Mouse (Mus musculus): ENCODE results near the gene Slc9a6.

Slc9a6 gene

DNA sequence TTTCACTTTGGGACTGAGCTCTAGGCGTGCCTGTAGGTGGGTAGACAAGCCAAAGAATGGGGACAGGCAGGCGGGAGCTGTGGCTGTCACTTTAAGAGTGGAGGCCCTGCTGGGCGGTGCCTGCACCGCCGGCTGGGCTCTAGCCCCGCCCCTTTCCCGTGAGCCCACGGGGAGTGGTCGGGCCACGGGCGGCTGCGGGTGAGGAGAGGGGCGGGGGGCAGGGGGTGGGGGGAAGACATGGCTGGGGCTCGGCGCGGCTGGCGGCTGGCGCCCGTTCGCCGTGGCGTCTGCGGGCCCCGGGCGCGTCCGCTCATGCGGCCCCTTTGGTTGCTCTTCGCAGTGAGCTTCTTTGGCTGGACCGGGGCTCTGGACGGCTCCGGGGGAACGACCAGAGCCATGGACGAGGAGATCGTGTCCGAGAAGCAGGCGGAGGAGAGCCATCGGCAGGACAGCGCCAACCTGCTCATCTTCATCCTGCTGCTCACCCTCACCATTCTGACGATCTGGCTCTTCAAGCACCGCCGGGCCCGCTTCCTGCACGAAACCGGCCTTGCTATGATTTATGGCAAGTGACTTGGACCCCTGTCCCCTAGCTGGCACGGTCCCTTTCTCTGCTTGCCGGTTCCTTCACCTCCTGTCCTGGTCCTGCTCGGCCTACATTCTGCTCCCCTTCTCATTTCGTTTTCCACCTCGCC lies at the start of gene Slc9a6:
Gene Slc9a6 (plus strand): TSS at position 135 of the 695 bp plus-strand sequence.
- peak in 1 of 2 experiments; percentile 37 for DNase-seq (ENCODE audit: low spot score in 2 of 2)

DNA sequence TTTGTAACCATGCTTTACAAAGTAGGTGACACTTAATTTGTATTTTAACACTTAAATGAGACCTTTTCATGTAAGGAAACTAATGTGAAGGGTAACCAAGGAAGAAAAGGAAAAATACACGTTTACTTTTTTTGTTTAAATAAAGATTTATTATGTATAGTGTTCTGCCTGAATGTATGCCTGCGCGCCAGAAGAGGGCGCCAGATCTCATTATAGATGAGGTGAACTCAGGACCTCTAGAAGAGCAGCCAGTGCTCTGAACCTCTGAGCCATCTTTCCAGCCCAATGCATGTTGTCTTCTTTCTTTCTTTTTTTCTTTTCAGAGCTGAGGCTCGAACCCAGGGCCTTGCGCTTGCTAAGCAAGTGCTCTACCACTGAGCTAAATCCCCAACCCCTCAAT lies 37.1 kb upstream of the Slc9a6 start:
- DNase-seq (ENCODE audit: low spot score in 2 of 2) = no peak

DNA sequence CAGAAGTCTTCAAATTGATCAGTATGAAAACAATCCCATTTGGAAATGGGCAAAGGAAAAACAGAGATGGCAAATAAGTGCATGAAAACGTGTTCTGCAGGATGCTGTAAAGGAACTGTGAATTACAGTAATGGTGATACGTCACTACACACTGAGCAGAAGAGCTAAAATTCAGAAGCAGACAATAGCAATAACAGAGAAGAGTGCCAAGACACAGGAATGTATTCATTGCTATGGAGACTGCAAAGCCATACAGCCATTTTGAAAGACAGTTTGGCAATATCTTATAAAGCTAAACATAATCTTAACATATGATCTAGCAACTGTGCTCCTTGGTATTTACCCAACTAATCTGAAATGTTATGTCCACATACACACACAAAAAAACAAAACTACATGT lies 31.4 kb upstream of the Slc9a6 start:
- DNase-seq (ENCODE audit: low spot score in 2 of 2) = no peak

DNA sequence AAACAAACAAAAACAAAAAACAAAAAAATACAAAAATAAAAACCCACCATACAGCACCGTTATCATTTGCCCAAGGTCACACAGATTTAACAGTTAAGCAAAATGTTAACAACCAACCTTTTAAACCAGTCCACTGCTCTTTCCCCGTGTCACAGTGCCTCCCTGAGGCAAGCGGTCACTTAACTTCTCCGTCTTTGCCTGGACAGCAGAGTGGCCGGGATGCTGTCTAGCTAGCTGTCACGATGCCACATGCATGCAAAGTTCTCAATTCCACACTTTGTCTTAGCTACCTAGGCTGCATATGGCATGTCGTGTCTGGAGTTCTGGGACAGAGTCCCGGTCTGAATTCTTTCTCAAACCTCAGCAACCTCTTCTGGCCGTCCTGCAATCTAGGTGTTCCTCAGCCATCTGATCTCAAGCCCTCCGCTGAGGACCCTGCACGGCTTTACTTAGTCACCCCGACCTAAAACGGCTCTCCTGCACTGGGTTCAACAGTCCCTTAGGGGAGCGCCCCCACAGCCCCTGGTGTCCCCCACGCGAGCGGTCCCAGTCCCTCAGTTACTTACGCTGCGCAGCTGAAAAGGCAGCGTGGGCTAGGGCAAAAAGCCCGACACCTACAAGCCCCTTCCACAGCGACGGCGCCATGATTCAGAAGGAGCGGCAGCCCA lies 12.2 kb upstream of the Slc9a6 start:
- DNase-seq (ENCODE audit: low spot score in 2 of 2) = no peak

DNA sequence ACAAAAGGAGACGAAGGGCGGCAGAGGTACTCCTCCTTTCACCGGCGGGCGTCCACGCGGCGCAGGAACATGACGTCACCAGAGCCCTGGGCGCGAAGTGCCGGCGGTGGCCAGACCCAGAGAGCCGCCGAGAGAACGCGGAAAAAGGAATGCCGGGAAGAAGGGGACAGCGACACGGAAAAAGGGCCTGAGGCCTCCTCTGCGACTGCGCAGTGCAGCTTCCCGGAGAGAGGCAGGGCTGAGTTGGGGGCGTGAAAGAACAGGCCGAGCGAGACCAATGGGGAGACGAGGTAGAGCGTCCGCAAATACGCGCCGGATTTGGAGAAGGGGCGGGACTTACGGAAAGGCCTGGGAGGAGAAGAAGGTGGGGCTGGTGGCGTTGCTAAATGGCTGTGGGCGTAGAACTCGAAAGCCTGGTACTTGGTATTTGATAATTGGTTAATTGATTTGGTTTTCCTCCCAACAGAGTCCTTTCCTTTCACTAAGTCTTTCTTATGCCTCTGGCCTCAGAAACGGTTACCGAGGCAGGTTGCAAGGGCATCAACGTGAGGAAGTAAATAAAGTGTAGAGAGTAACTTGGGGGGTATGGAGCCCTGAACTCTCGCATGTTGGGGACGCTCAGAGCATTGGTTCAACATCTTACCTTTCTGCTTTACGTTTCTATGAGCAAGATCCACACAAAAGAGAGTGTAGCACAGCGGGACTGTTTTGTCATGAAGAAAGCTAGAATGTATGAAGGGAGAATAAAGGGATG lies 11.5 kb upstream of the Slc9a6 start, which contains the start of gene Mmgt1:
Gene Mmgt1 (minus strand): TSS at position 183 of the 754 bp plus-strand sequence.
- peak; percentile 90 to 94 for DNase-seq (ENCODE audit: low spot score in 2 of 2)

DNA sequence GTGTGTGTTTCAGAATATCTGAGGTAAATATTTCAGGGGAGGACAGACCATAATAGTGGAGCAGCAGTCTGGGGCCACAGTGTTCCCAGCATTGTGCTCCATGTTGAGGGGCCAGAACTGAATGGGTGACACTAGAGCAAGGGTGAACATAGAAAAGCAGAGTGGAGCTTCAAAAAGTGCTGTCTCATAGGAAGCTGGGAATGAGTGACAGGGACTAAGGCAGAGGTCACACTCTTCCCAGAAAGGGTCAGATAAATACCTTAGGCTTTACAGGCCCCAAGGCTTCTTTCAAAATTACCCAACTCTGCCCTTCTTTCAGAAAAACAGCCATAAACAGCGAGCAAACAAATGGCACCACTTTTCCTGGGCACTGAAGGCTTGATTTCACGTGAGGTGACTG lies 3.0 kb upstream of the Slc9a6 start:
- no peak for DNase-seq (ENCODE audit: low spot score in 2 of 2)

DNA sequence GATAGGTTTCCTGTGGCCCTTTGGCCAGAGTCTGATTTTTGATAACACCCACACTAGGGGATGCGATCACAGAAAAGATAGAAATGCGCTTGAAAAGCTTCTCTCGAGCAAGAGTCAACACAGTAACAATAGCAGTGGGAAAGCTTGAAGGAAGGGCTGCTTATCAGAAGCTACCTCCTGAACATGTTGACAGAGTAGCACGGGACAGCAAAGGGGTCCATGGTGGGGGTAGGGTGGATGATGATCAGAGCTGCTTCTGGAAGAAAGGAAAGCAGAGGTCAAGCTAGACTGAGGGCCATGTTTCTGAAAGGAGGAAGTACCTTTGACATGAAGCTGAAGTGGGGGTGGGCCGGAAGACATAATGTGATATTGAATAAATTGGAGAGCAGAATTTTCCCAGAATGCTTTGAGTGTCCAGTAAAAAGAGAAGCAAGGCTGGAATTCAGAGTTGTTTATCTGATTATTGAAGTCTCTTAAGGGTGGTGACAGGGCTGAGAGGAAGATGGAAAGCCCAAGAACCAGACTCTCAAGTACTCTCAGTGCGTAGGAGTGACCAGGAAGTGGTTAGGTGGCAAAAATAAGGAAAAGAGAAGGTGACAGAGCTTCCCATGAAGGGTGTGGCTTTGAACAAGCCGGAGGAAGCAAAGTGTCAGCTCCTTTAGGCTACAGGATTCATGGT lies 2.4 kb upstream of the Slc9a6 start:
- no peak for DNase-seq (ENCODE audit: low spot score in 2 of 2)

DNA sequence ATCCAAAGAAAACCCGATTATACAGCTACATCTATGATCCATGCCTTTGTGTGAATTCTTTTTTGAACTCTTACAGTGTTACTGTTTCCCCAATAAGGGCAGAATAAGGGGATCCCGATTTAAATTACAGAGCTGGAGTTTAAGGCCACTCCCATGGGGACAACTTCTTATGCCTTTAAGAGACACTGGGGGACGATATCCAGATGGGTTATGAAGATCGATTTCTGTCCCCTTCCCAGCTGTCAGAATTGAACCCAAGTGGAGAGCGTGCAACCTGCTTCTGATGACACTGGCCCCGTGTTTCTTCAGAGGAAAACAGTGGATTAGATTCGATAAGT lies 303 bp upstream of the Slc9a6 start:
- no peak for DNase-seq (ENCODE audit: low spot score in 2 of 2)

DNA sequence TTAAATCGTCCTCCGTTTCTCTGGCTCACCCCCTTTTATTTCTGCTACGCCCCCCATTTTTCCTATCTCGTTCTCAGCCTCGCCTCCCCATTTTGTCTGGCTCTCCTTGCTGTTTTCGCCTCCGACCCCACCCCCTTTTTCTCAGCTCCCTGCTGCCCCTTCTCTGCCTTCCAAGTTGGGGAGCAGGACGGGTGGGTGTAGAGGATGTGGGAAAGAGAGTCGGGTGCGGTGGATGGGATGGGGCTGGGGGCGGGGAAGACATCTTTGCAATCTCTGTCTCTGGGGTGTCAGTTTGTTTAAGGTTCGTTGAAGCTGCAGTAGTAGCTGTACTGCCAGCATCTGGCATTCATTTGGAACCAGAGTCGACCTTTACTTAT lies 749 bp downstream of the Slc9a6 start:
- DNase-seq (ENCODE audit: low spot score in 2 of 2) = no peak

DNA sequence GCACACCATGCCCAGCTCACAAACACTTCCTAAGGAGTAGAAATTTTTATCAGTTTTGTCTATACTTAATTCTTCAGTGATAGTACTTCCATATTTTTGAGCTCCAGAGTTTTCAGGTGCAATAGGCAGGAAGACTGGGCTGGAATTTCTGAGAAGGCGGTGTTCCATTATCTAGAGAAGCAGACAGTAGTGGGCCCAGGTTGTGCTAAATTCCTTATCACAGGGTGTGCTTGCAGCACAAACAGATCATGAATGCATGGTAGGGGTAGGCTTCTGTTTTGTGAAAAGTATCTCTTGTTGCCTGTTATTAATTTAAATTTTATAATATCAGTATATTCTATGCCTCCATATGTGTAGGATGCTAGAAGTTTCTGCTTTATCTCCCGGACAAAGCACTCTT lies 5.7 kb downstream of the Slc9a6 start:
- no peak for DNase-seq (ENCODE audit: low spot score in 2 of 2)

DNA sequence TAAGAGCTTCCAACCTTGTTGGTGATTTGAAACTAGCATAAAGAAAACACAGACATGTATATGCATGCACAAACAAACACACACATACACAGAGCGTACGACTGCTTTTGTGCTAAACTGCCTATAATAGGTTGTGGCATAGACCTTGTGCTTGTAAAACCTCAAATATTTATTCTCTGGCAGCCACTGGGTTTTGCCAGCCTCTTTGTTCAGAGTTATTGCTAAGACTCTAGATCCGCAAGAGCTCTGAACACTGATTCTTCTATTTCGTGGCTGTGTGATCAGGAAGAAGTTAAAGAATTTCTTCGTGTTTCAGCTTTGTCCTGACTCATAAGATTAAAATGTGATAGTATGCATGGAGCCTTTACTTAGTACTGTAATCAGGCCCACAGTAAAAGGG lies 26.6 kb downstream of the Slc9a6 start:
- DNase-seq (ENCODE audit: low spot score in 2 of 2) = no peak

DNA sequence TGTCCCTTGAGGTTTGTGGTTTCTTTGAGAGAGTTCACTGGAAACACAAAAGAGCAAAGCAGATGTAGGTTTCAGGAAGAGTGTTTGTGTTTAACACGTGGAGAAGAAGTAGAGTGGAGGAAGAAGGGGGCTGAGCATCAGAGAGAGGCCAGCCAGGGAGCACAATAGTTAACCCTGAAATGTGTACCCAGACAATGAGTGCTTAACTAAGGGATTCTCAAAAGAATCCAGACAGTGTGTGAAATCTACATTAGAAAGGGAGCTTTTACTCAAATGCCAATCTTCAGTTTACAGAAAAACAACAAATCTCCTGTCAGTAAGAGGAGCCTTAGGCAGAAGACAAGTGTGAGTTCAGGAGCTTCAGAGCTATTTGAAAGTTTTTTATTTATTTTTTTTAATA lies 30.5 kb downstream of the Slc9a6 start:
- no peak for DNase-seq (ENCODE audit: low spot score in 2 of 2)

DNA sequence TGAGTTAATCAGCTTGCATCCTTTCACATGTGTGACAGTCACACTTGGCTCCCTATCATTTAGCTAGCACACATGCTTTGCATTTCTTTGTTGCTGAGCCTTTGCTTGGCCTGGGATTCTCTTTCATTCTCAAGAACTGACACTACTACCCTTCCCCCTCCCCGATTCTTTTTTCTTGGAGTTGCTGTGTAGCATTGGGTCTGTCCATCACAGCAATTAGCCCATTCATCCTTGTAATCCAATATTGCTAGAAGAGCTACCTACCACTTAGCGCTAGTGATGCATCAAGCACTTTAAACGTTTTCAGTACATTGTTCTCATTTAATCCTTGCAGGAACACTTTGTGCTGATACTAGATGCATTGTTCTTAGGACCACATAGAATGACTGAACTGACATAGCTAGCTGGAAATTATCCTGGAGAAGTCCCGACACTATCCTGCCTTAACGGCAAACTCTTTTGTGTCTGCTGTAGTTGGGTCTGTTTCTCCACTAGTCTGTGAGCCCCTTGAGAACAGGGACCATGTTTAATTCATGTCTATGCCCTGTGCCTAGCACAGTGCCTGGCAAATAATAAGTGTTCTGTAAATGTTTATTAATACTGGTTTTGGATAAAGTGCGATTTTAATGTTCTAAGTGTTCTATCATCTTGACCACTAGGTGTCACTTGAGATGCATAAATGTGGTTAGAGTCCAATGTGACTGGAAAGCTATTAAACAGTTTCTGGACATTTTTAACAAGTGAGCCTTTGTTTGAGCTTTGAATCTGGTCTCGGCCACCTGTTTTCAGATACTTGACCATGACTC lies 40.2 kb downstream of the Slc9a6 start:
- DNase-seq (ENCODE audit: low spot score in 2 of 2) = no peak

DNA sequence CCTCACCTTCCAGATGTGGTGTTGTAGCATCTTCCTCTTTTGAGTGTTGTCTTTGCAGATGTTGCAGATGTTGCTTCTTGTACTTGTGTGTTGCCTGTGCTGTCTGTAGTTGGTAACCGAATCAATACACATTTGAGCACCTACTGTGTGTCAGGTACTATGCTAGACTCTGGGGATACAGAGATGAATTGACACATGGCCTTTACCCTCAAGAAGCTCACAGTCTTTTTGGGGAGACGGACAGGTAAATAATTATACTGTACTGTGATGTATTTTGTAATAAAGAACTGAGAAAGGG lies 40.7 kb downstream of the Slc9a6 start:
- DNase-seq (ENCODE audit: low spot score in 2 of 2) = no peak

DNA sequence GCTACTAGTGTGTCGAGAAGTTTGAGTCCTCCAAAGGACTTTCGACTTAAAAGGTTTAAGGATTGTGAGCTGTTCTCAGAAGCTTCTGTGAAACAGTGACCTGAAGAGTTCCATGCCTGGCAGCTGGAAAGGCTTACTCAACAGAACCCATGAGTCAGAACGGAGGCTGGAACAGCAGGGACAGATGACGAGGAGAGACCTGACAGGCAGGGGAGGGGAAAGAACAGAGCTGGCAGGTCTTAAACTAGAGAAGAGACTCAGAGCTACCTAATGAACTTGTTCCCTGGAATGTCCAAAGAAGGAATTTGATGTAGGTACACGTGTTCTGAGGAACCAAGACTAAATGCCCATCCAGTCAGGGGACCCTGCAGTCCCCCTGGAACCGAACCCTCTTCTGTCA lies 41.3 kb downstream of the Slc9a6 start:
- no peak for DNase-seq (ENCODE audit: low spot score in 2 of 2)

DNA sequence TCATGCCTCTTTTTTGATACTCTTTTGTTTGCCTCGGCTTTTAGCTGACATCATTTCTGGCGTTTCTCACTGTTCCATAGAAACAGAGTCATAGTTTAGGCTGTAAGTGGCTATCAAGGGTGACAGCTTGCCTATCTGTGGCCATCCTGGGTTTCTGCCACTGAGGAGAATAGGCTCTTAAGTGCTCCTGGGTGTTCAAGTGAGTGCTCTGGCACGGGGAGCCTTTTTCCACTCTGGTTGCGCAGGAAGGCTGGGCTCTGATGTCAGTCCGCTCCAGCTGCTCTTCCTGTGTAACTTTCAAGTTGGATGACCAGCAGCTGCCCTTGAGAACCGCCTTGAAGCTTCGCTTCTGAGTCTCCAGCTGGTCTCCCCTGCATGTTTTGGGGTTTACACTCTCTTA lies 42.2 kb downstream of the Slc9a6 start:
- DNase-seq (ENCODE audit: low spot score in 2 of 2) = no peak

DNA sequence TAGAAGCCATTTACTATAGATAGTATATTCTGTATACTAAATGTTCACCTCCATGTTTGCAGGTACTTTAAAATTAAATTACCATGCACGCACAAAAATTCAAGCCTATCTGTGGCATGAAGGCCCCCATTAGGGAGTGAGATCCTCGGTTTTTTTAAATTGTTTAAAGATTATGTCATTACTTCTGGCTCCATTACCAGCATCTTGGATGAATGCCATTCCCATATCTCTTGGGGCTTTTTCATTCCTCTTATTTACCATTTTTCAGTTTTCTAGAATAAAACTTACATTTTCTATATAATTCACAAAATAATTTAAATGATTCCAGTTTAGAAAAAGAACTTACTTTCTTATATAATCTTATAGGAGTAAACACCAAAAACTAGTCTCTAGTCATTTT lies 46.1 kb downstream of the Slc9a6 start:
- DNase-seq (ENCODE audit: low spot score in 2 of 2) = no peak

DNA sequence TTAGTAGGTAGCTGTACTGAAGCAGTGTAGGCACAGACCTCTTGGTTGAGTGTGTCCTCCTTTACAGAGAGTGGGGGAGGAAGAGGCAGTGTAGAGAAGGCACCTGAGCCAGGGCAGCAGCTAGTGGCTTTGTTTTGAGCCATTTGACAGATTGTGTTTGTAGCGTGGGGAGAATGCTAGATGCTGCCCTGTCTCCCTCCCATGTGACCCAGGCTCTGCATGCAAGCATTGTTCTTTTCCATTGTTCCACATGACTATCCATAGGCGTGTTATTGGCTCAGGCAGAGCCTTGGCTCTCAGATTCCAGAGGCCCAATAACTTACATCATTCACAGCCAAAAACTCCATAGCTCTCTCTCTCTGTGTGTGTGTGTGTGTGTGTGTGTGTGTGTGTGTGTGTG lies 49.7 kb downstream of the Slc9a6 start:
- DNase-seq (ENCODE audit: low spot score in 2 of 2) = no peak

DNA sequence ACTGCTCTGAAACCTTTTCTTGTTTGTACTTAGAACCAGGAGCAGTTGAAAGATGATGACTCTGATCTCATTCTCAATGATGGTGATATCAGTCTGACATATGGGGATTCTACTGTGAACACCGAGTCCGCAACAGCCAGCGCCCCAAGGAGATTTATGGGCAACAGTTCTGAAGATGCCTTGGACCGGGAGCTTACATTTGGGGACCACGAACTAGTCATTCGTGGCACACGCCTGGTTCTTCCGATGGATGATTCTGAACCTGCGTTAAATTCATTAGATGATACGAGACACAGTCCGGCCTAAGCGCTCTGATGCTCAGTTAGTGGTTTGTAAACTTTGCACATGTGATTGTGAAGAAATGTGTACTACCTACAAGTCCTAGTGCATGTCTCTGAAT lies 51.6 kb downstream of the Slc9a6 start:
- DNase-seq (ENCODE audit: low spot score in 2 of 2) = no peak

DNA sequence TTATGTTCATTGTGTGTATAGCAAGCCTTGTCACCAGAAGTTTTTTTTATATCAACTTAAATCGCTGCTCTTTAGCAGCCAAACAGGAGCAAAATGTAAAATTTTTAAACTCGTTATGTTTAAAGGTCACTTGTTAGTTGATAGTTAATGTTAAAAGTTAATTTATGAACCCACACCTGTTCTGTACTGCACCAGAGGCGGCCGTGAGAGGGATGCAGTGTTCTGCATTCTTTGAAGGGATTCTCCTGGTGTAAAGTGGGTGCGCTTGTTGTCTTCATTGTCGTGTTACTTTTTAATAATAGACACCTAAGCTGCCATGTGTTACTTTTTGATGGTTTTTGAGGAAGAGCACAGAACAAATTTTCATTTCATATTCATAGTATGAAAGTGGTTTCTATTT lies 52.8 kb downstream of the Slc9a6 start:
- DNase-seq (ENCODE audit: low spot score in 2 of 2) = no peak

DNA sequence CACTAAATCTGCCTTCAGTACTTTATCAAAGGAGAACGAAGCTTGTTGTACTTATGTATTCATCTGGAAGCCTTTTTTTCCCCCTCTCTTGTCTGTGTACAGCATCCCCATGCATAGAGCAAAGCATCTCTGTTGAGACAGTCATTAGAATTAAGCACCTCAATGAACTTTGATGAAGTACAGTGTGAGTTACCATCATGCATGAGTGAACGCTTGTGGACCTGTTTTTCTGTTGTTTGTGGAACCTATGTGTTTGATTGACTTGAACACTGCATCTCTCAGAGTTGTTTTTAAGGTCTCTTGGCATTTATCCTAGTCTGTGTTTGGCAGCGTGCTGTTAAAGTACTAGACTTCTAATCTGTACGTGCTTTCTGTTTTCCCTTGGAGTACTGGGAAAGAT lies 53.8 kb downstream of the Slc9a6 start:
- DNase-seq (ENCODE audit: low spot score in 2 of 2) = no peak
